Mouse (Mus musculus): ENCODE results near the gene Runx3. TPM values are rescaled to one million over a fixed set of nuclear protein-coding genes. Genes with fewer than 3 reads are reported as not detected.
A peak's percentile ranks its signal among the peaks of the same experiment; 100 is the strongest.
"Not testable (repeated sequence)": the region's sequence is repeated elsewhere in the genome, so short reads cannot be mapped to it uniquely, and the experiment has no call there.

Gene Runx3
- total and polyA plus RNA-seq, 3 experiments = 3.1 to 4.7 (median 4.0) TPM

GRCm38 (mm10) chr4:135169096-135169495 lies 48.6 kb downstream of the Runx3 start:
- no peak for DNase-seq

GRCm38 (mm10) chr4:135169501-135169900 lies 49.0 kb downstream of the Runx3 start:
- DNase-seq = no peak

- DNase-seq = no peak
Measured at GRCm38 (mm10) chr4:135171304-135171875, 50.9 kb downstream of the Runx3 start.

- no peak for DNase-seq
Measured at GRCm38 (mm10) chr4:135175406-135176120, 55.1 kb downstream of the Runx3 start.

- DNase-seq = no peak
Measured at GRCm38 (mm10) chr4:135177568-135177967, 57.1 kb downstream of the Runx3 start.

- DNase-seq = peak; percentile 52
Measured at GRCm38 (mm10) chr4:135179077-135179481, 58.6 kb downstream of the Runx3 start.

- DNase-seq = no peak
Measured at GRCm38 (mm10) chr4:135181819-135182218, 61.4 kb downstream of the Runx3 start.

- DNase-seq = not testable (repeated sequence)
Measured at GRCm38 (mm10) chr4:135184277-135184676, 63.8 kb downstream of the Runx3 start.

GRCm38 (mm10) chr4:135189452-135190008 lies 69.1 kb downstream of the Runx3 start:
- DNase-seq = no peak

- no peak for DNase-seq
Measured at GRCm38 (mm10) chr4:135190364-135190763, 69.9 kb downstream of the Runx3 start.

- no peak for DNase-seq
Measured at GRCm38 (mm10) chr4:135191185-135191584, 70.7 kb downstream of the Runx3 start.

GRCm38 (mm10) chr4:135191604-135192003 lies 71.2 kb downstream of the Runx3 start:
- DNase-seq = no peak

GRCm38 (mm10) chr4:135192841-135193240 lies 72.4 kb downstream of the Runx3 start:
- DNase-seq = peak; percentile 19

- no peak for DNase-seq
Measured at GRCm38 (mm10) chr4:135197857-135198256, 77.4 kb downstream of the Runx3 start.

GRCm38 (mm10) chr4:135201771-135202170 lies 81.3 kb downstream of the Runx3 start:
- DNase-seq = no peak

- DNase-seq = peak; percentile 57
Measured at GRCm38 (mm10) chr4:135203279-135203678, 82.8 kb downstream of the Runx3 start.

- peak; percentile 48 for DNase-seq
Measured at GRCm38 (mm10) chr4:135203806-135204560, 83.5 kb downstream of the Runx3 start.

GRCm38 (mm10) chr4:135204666-135205065 lies 84.2 kb downstream of the Runx3 start:
- no peak for DNase-seq

GRCm38 (mm10) chr4:135205254-135205653 lies 84.8 kb downstream of the Runx3 start:
- no peak for DNase-seq

GRCm38 (mm10) chr4:135205711-135206600 lies 85.5 kb downstream of the Runx3 start:
- peak; percentile 87 for DNase-seq

- no peak for DNase-seq
Measured at GRCm38 (mm10) chr4:135209846-135210245, 89.4 kb downstream of the Runx3 start.

- peak; percentile 71 for DNase-seq
Measured at GRCm38 (mm10) chr4:135219652-135220051, 99.2 kb downstream of the Runx3 start.
